Mouse (Mus musculus) G1E (cell line): Measurements from ENCODE around the gene Selenoo. TPM values are rescaled to one million over a fixed set of nuclear protein-coding genes. Genes with fewer than 3 reads are reported as not detected.

ENCODE experiments used
- ATAC-seq: 2 replicates; pipeline ENCODE4 v1.8.0; 2016; ENCODE audit warnings: mild to moderate bottlenecking; ENCODE audit not compliant: insufficient number of reproducible peaks, poor library complexity, low FRiP score, severe bottlenecking; ENCODE audit errors: extremely low read depth
- DNase-seq: peaks from one replicate; pipeline ENCODE4 v3.0.0; 2012; ENCODE audit warnings: low spot score
- H3K27me3 ChIP-seq: 2 replicates; pipeline ENCODE4 v1.6.1; 2012; ENCODE audit warnings: mild to moderate bottlenecking, low read length, inconsistent platforms; ENCODE audit not compliant: insufficient read depth
- H3K36me3 ChIP-seq: replicated peaks from 2 replicates; pipeline ENCODE3; 2012; ENCODE audit warnings: mild to moderate bottlenecking, inconsistent platforms
- H3K4me1 ChIP-seq: 2 replicates; pipeline ENCODE4 v1.6.1; 2012; ENCODE audit warnings: low read depth, low read length, inconsistent platforms, mixed read lengths; ENCODE audit not compliant: insufficient read depth
- H3K4me3 ChIP-seq: 2 replicates; pipeline ENCODE4 v1.5.1; 2012; ENCODE audit warnings: low read depth, mild to moderate bottlenecking, inconsistent platforms, low read length, moderate library complexity, mixed read lengths
- H3K9me3 ChIP-seq: replicated peaks from 2 replicates; pipeline ENCODE4 v1.6.1; 2012; ENCODE audit warnings: inconsistent platforms
- CTCF ChIP-seq: IDR thresholded peaks from 2 replicates; pipeline ENCODE4 v1.5.1; 2012; ENCODE audit warnings: low read depth, low read length, inconsistent platforms, mixed read lengths
- GATA1 ChIP-seq: IDR thresholded peaks from 2 replicates; pipeline ENCODE4 v1.6.1; 2012; ENCODE audit warnings: borderline replicate concordance, low read length, inconsistent platforms, mixed read lengths
- GATA2 ChIP-seq: IDR thresholded peaks from 2 replicates; pipeline ENCODE4 v1.6.1; 2012; ENCODE audit warnings: low read depth, low read length, inconsistent platforms, borderline replicate concordance
- POLR2AphosphoS5 ChIP-seq: IDR thresholded peaks from 2 replicates; pipeline ENCODE4 v1.6.1; 2012; ENCODE audit warnings: low read depth, low read length, inconsistent platforms; ENCODE audit not compliant: insufficient replicate concordance
- TAL1 ChIP-seq: conservative IDR thresholded peaks from 2 replicates; pipeline ENCODE4 v1.6.1; 2012; ENCODE audit warnings: low read depth, low read length, inconsistent platforms, mixed read lengths
- polyA plus RNA-seq: library from polyadenylated mRNA; stranded (reverse); fragments of >175 nt; gene quantifications from 2 replicates; pipeline ENCODE4 v1.2.3, GENCODE M21; 2012
- total RNA-seq, 2 experiments: library from RNA; stranded (forward) in 1 of 2; stranded (reverse) in 1 of 2; fragments of 200-1000 nt in 1 of 2; fragments of >200 nt in 1 of 2; fragmentation: Nextera tagmentation in 1 of 2; gene quantifications; 2 replicates each; pipeline ENCODE4 v1.2.3; 2014 to 2017

Selenoo gene
- total and polyA plus RNA-seq, 3 experiments = 11.6 to 25.2 (median 17.8) TPM

DNA sequence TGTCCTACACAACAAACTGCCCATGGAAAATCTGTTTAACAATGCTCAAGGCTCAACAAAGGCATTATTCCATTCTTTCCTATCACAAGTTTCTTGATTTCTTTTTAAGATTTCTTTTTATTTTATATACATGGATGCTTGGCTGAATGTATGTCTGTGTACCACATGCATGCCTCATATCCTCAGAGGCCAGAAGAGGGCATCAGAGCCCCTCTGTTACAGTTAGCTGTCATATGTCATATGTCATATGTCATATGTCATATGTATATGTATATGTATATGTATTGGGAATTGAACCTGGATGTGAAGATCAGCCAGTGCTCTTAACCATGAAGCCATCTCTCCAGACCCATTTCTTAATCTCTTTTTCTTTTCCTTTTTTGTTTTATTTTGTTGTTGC lies 29.1 kb downstream of the Selenoo start:
- DNase-seq (no peak), ATAC-seq (no peak)
- H3K4me3 ChIP-seq = no peak overlapping the region
- peaks cover 81% of the 10 kb centered on the region for H3K36me3 ChIP-seq
- H3K27me3 ChIP-seq = no peaks in the 10 kb centered on the region
- H3K9me3 ChIP-seq = no peaks in the 10 kb centered on the region
- H3K4me1 ChIP-seq = peaks cover 37% of the 10 kb centered on the region
- TF ChIP-seq CTCF (no peak), TAL1 (no peak), POLR2AphosphoS5 (no peak), GATA1 (no peak), GATA2 (no peak)

DNA sequence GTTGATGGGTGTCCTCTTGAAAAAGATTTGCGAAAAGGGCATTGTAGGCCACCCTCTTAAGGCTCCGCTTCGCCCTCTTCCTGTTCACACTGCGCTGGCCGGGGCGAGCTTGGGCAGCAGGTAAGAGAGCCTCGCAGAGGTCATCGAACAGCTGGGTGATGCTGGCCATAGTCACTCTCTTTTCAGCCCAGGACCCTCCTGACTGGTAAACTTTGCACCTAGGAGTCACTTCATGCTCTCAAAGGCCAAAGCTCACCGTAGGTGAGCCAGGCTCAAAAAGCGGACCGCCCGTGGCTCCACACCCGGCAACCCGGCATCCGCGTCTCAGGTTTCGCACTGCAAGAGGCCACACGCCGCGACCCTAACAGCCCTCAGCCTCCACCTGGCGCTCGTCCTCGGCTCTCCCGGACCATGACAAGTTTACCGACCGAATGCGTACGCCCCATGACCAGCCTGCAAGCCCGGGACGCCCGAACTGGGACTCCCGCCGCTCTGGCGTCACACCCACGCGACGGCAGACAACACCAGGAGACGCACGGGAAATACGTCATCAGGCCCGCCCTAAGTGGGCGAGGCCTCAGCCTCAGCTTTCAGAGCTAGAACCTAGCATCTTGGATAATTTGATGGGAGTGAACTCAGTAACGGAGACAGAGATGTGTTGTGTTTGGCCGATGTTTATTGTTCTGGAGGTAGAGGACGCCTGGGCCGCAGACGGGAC lies 33.9 kb downstream of the Selenoo start, which contains the start of gene Tubgcp6:
Gene Tubgcp6, minus strand, starts transcription at position 464 of the 718 bp plus-strand sequence.
- Histone ChIP-seq H3K27me3 (no peaks in the 10 kb centered on the region), H3K36me3 (peaks cover 86% of the 10 kb centered on the region), H3K4me3 (peak within 1 kb of the TSS; percentile 92), H3K9me3 (no peaks in the 10 kb centered on the region), H3K4me1 (peaks cover 70% of the 10 kb centered on the region)
- TF ChIP-seq GATA2 (no peak), CTCF (no peak), POLR2AphosphoS5 (no peak), TAL1 (no peak), GATA1 (no peak)
- ATAC-seq = peak; percentile 72
- peak; percentile 98 for DNase-seq

DNA sequence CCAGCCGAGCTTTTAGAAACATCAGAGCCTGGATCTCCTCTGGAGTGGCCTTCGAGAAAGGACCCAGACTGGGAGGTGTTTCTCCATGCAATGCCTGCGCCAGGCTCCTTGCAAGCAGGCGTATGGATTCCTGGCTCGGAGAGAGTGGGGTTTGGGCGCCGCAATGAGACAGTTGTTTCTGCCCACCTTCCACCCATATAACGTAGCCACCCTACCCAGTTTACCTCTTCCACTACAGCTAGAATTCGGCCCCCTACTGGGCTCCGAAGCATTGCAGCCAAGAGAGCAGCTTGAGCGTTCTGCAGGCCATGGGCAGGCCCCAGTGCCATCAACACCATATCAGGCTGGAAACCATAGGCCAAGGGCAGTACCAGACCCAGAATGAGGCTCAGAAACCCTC lies 34.7 kb downstream of the Selenoo start:
- Histone ChIP-seq H3K4me1 (peaks cover 77% of the 10 kb centered on the region), H3K27me3 (no peaks in the 10 kb centered on the region), H3K9me3 (no peaks in the 10 kb centered on the region), H3K36me3 (peaks cover 78% of the 10 kb centered on the region), H3K4me3 (peak overlapping the region; percentile 92; the same call in 1 of the 2 replicates)
- TF ChIP-seq TAL1 (no peak), POLR2AphosphoS5 (no peak), CTCF (no peak), GATA1 (no peak), GATA2 (no peak)
- no peak for DNase-seq
- no peak for ATAC-seq

GRCm38 (mm10) chr15:89124312-89124711 lies 35.4 kb downstream of the Selenoo start:
- H3K9me3 ChIP-seq = no peaks in the 10 kb centered on the region
- H3K27me3 ChIP-seq = no peaks in the 10 kb centered on the region
- no peak for ATAC-seq
- no peak overlapping the region for H3K4me3 ChIP-seq
- DNase-seq = no peak
- peaks cover 72% of the 10 kb centered on the region for H3K36me3 ChIP-seq
- peaks cover 79% of the 10 kb centered on the region for H3K4me1 ChIP-seq
- TF ChIP-seq GATA1 (no peak), POLR2AphosphoS5 (no peak), TAL1 (no peak), CTCF (no peak), GATA2 (no peak)

DNA sequence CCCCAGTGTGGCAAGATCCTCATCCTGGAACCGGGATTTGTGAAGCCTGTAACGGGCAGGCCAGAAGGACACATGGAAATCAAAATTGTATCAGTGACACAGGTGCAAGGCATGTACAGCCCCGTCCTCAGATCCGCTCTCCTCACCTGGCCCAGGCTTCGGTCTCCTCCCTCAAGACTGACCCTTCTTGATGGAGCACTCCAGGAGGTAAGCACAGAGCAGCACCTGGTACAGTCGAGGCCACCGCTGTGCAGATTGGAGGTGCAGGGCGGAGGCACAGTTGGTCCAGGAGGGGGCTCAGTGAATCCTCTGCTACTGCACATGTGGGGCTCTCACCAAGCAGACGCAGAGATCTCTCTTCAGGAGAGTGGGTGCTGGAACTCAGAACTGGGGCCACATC lies 36.5 kb downstream of the Selenoo start:
- Histone ChIP-seq H3K4me3 (no peak overlapping the region), H3K36me3 (peaks cover 61% of the 10 kb centered on the region), H3K9me3 (no peaks in the 10 kb centered on the region), H3K27me3 (no peaks in the 10 kb centered on the region), H3K4me1 (peaks cover 74% of the 10 kb centered on the region)
- TF ChIP-seq GATA2 = no peak
- TF ChIP-seq POLR2AphosphoS5 = no peak
- TF ChIP-seq CTCF = no peak
- no peak for TF ChIP-seq GATA1
- no peak for TF ChIP-seq TAL1
- no peak for ATAC-seq
- no peak for DNase-seq

GRCm38 (mm10) chr15:89126622-89127021 lies 37.7 kb downstream of the Selenoo start:
- Histone ChIP-seq H3K36me3 (peaks cover 55% of the 10 kb centered on the region), H3K4me3 (no peak overlapping the region), H3K9me3 (no peaks in the 10 kb centered on the region), H3K4me1 (peaks cover 73% of the 10 kb centered on the region), H3K27me3 (no peaks in the 10 kb centered on the region)
- TF ChIP-seq GATA2 = no peak
- TF ChIP-seq TAL1 = no peak
- no peak for TF ChIP-seq CTCF
- TF ChIP-seq GATA1 = no peak
- no peak for TF ChIP-seq POLR2AphosphoS5
- no peak for DNase-seq
- no peak for ATAC-seq

GRCm38 (mm10) chr15:89127364-89127940 lies 38.6 kb downstream of the Selenoo start:
- H3K36me3 ChIP-seq = peaks cover 54% of the 10 kb centered on the region
- peaks cover 66% of the 10 kb centered on the region for H3K4me1 ChIP-seq
- peak overlapping the region; percentile 78 for H3K4me3 ChIP-seq
- DNase-seq = no peak
- H3K27me3 ChIP-seq = no peaks in the 10 kb centered on the region
- no peak for TF ChIP-seq GATA2
- no peak for TF ChIP-seq TAL1
- no peak for TF ChIP-seq POLR2AphosphoS5
- TF ChIP-seq GATA1 = no peak
- no peak for TF ChIP-seq CTCF
- H3K9me3 ChIP-seq = no peaks in the 10 kb centered on the region
- ATAC-seq = no peak
